Mouse (Mus musculus) lung, adult 18-20 months (tissue): ENCODE data around the gene 2210407C18Rik.

Experiments used
- DNase-seq, 2 experiments: peaks; one replicate each; pipeline ENCODE4 v3.0.0; 2022; ENCODE audit warnings: mixed read lengths in 2 of 2

The 2210407C18Rik gene

GRCm38 (mm10) chr11:58615975-58616374 is at the start of gene 2210407C18Rik:
Gene 2210407C18Rik (minus strand): TSS chr11:58616075.
- DNase-seq = no peak

- DNase-seq = no peak
These were observed 42.7 kb upstream of the 2210407C18Rik start, which contains the start of gene Olfr322 for GRCm38 (mm10) chr11:58658596-58658995. Gene Olfr322 (plus strand): TSS chr11:58658782.

- no peak for DNase-seq
These were observed 39.3 kb upstream of the 2210407C18Rik start for GRCm38 (mm10) chr11:58655151-58655550.

- DNase-seq = peak in 1 of 2 experiments; percentile 2
These were observed 27.5 kb upstream of the 2210407C18Rik start for GRCm38 (mm10) chr11:58643350-58643749.

- no peak for DNase-seq
These were observed 25.9 kb upstream of the 2210407C18Rik start for GRCm38 (mm10) chr11:58641638-58642358.

- no peak for DNase-seq
These were observed 25.2 kb upstream of the 2210407C18Rik start for GRCm38 (mm10) chr11:58641057-58641456.

- no peak for DNase-seq
These were observed 24.5 kb upstream of the 2210407C18Rik start, which contains the start of gene Trim58 for GRCm38 (mm10) chr11:58640272-58640867. Gene Trim58 (plus strand): TSS chr11:58640465.

- DNase-seq = no peak
These were observed 22.4 kb upstream of the 2210407C18Rik start for GRCm38 (mm10) chr11:58638176-58638701.

GRCm38 (mm10) chr11:58636376-58636977 is 20.6 kb upstream of the 2210407C18Rik start:
- peak; percentile 19 to 20 for DNase-seq

GRCm38 (mm10) chr11:58634878-58635277 is 19.0 kb upstream of the 2210407C18Rik start:
- no peak for DNase-seq

GRCm38 (mm10) chr11:58630401-58630800 is 14.5 kb upstream of the 2210407C18Rik start, which contains the start of gene Olfr323:
Gene Olfr323 (minus strand): TSS chr11:58630501.
- DNase-seq = no peak

GRCm38 (mm10) chr11:58626146-58626545 is 10.3 kb upstream of the 2210407C18Rik start:
- no peak for DNase-seq

GRCm38 (mm10) chr11:58618793-58619192 is 2.9 kb upstream of the 2210407C18Rik start:
- no peak for DNase-seq

GRCm38 (mm10) chr11:58618369-58618768 is 2.5 kb upstream of the 2210407C18Rik start:
- DNase-seq = no peak

GRCm38 (mm10) chr11:58614526-58614925 is 1.3 kb downstream of the 2210407C18Rik start:
- DNase-seq = no peak

- no peak for DNase-seq
These were observed 2.5 kb downstream of the 2210407C18Rik start for GRCm38 (mm10) chr11:58613359-58613758.

- no peak for DNase-seq
These were observed 8.8 kb downstream of the 2210407C18Rik start for GRCm38 (mm10) chr11:58607030-58607429.

- DNase-seq = no peak
These were observed 9.5 kb downstream of the 2210407C18Rik start for GRCm38 (mm10) chr11:58606177-58606919.

GRCm38 (mm10) chr11:58605228-58605627 is 10.6 kb downstream of the 2210407C18Rik start:
- no peak for DNase-seq

- DNase-seq = no peak
These were observed 11.2 kb downstream of the 2210407C18Rik start for GRCm38 (mm10) chr11:58604688-58605087.

- DNase-seq = no peak
These were observed 12.9 kb downstream of the 2210407C18Rik start for GRCm38 (mm10) chr11:58602800-58603560.

- no peak for DNase-seq
These were observed 13.8 kb downstream of the 2210407C18Rik start for GRCm38 (mm10) chr11:58602062-58602461.
